Mouse (Mus musculus) CD4-positive helper T cell, adult 2 months (primary cell): ENCODE results near the gene Lactbl1.

Experiments
- DNase-seq: peaks from one replicate; pipeline ENCODE4 v3.0.0-alpha.2; 2012; ENCODE audit warnings: low read depth, missing footprints, low spot score

Gene Lactbl1

GRCm38 (mm10) chr4:136636983-136637562, 14.7 kb downstream of the Lactbl1 start:
- DNase-seq, result no peak

GRCm38 (mm10) chr4:136637563-136638229, 15.3 kb downstream of the Lactbl1 start:
- DNase-seq, result peak; percentile 46

- no peak for DNase-seq
These were observed 15.9 kb downstream of the Lactbl1 start for GRCm38 (mm10) chr4:136638230-136638750.

- no peak for DNase-seq
These were observed 16.5 kb downstream of the Lactbl1 start for GRCm38 (mm10) chr4:136638890-136639289.

GRCm38 (mm10) chr4:136648922-136649479, 26.6 kb downstream of the Lactbl1 start:
- DNase-seq, result peak; percentile 64

GRCm38 (mm10) chr4:136649480-136650196, 27.2 kb downstream of the Lactbl1 start:
- no peak for DNase-seq

- DNase-seq, result no peak
These were observed 27.8 kb downstream of the Lactbl1 start for GRCm38 (mm10) chr4:136650261-136650660.

GRCm38 (mm10) chr4:136651357-136651811, 29.0 kb downstream of the Lactbl1 start:
- DNase-seq, result peak; percentile 27

GRCm38 (mm10) chr4:136651882-136652527, 29.6 kb downstream of the Lactbl1 start:
- no peak for DNase-seq

GRCm38 (mm10) chr4:136652528-136652910, 30.1 kb downstream of the Lactbl1 start:
- no peak for DNase-seq

GRCm38 (mm10) chr4:136653019-136653418, 30.6 kb downstream of the Lactbl1 start:
- no peak for DNase-seq

- DNase-seq, result no peak
These were observed 31.3 kb downstream of the Lactbl1 start for GRCm38 (mm10) chr4:136653692-136654234.

- DNase-seq, result no peak
These were observed 35.5 kb downstream of the Lactbl1 start for GRCm38 (mm10) chr4:136657914-136658313.

- no peak for DNase-seq
These were observed 42.6 kb downstream of the Lactbl1 start for GRCm38 (mm10) chr4:136665068-136665467.

GRCm38 (mm10) chr4:136666002-136666401, 43.6 kb downstream of the Lactbl1 start:
- DNase-seq, result no peak

- no peak for DNase-seq
These were observed 45.3 kb downstream of the Lactbl1 start for GRCm38 (mm10) chr4:136667757-136668156.

- DNase-seq, result no peak
These were observed 50.1 kb downstream of the Lactbl1 start for GRCm38 (mm10) chr4:136672335-136673090.

GRCm38 (mm10) chr4:136675439-136675838, 53.0 kb downstream of the Lactbl1 start:
- no peak for DNase-seq

GRCm38 (mm10) chr4:136678480-136678879, 56.1 kb downstream of the Lactbl1 start:
- DNase-seq, result peak; percentile 67

- DNase-seq, result no peak
These were observed 56.8 kb downstream of the Lactbl1 start for GRCm38 (mm10) chr4:136679221-136679620.

GRCm38 (mm10) chr4:136680641-136681040, 58.2 kb downstream of the Lactbl1 start:
- no peak for DNase-seq
